Mouse (Mus musculus): ENCODE data around the gene Mgp.
"Not testable (repeated sequence)": the region's sequence is repeated elsewhere in the genome, so short reads cannot be mapped to it uniquely, and the experiment has no call there.

The Mgp gene

DNA sequence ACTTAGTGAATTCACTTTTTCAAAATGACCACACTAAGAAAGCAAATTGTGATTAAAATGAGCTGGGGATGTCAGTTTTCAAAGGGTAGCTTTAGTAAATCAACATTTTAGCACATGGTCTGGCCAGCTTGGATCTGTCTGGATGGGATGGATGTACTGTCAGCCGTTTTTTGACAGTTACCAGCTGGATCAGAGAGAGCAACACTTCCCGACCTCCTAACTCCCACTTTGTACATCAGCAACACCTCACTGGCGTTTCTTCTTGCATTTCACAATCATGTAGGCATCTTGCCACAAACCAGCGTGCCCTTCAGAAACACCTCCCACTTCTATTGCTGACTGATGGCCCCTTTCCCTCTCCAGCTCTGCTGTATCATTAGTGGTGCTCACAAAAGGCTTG is 22.6 kb upstream of the Mgp start:
- no peak for DNase-seq (ENCODE audit: extremely low spot score)

DNA sequence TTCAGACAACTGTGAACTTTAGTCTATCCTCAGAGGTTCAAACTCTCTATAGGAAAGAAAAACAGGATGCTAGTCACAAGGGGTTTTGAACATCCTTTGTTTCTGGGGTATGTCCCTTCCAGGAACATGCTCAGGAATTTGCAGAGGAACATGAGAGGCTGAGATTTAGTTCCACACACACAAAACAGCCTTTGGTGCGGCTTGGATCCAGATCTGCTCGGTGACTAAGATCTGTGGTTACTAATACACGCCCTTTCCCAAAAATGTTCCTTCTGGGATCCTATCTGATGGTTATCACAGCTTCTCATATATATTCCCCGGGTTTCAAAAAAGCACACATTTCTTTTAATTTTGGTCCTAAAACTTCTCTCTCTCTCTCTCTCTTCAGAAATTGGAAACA is 22.2 kb upstream of the Mgp start:
- no peak for DNase-seq (ENCODE audit: extremely low spot score)

DNA sequence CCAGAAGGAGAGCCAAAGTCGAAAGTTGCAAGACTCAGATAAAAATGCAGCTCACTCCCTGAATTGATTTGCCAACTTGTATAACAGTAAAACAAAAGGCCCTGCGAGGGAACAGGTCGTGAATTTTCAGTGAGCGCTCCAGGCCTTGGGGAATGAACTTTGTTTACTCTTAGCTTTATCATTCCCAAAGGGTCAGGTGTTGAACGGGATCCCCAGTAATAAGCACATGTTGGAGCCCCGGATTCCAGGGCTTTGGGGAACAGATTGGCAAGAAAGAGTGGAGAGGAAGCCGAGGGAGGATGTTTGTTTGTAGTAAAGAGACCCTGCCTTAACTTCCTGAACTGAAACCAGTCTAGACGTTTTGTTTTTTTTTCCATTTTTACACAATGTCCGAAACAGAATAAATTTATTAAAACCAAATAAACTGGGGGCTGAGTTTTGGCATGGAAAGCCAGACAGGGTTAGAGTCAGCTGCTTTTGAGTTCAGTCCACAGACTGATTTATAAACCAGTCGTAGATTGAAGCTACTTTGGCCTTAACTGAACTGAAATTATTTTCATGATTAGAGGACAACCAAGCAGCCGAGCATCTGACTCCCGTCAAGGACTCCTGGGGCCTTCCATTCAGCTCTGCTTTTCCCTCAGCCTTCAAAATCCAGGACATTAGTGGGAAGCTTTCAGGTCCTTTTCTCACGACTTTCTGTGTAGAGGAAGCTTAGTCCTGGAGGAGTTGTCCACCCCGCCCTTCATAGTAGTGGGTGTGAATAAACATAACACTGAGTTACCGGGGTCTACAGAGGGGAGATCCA is 19.1 kb upstream of the Mgp start:
- DNase-seq (ENCODE audit: extremely low spot score): no peak

DNA sequence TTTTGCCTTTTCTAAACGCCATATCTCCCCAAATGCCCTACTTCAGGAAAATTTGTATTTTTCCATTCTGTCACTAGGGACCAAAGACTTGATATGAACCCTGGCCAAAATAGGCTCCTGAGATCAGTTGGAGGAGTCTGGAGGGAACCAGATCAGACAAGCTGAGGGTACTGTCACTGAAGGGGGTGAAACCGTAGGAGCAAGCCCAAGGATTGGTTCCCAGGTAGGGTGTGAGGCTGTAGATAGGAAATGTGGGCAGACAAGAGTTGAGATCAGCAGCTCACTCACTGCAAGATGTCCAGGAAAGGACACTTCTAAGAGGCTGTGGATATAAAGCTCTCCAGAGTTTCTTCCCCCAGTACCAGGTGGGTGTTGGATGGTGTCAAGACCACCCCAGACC is 16.4 kb upstream of the Mgp start:
- no peak for DNase-seq (ENCODE audit: extremely low spot score)

DNA sequence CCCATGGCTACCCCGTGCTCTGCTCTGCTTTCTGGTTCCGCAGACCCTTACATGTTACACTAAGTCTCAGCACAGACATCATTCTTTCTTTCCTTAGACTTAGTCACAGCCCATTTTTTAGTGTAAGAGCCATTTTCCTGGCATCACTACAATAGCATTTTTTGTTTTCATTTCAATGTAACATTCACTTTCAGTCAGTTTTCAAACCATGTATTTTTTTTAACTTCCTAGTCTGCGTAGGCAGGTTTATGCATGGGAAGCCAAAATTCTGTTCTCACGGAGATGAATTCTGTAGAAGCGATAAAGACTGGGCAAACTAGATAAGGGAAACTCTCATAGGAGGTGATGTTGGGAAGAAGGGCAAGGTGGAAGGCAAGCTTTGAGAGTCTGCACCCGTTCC is 13.9 kb upstream of the Mgp start:
- no peak for DNase-seq (ENCODE audit: extremely low spot score)

DNA sequence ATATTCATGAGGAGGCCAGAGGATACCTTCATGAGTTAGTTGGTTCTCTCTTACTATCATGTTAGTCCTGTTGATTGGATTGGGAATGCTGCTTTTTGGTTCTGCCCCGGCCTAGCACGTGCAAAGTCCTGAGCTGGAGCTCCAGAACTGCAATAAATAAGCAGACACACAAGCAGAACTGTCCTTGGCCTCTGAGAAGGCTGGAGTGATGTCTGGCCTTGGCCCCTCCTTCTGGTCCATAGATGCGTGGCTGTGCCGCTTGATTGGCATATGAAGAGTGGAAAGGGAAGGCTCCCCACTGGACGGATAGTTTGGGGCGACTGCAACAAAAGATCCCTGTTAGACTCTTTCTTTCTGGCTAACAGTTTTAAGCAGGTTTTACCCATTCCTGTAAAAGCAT is 13.4 kb upstream of the Mgp start:
- no peak for DNase-seq (ENCODE audit: extremely low spot score)

DNA sequence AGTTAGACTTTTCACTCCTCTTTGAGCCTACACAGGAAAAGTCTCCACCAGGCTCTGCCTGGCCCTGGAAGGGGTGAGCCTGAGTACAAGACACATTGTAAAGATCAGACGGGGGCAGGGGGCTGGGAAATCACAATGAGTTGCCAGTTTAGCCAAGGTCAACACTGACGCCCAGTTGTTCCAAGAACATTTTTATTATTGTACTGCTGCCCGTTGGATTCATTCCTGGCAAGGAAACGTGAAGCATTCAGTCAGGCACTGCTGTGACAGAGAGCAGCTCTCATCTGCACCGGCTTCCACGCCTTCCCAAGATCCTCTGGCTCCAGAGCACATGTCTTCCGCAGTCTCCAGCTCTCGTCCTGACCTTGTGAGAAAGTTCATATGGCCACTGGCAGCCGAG is 12.2 kb upstream of the Mgp start:
- DNase-seq (ENCODE audit: extremely low spot score): no peak

DNA sequence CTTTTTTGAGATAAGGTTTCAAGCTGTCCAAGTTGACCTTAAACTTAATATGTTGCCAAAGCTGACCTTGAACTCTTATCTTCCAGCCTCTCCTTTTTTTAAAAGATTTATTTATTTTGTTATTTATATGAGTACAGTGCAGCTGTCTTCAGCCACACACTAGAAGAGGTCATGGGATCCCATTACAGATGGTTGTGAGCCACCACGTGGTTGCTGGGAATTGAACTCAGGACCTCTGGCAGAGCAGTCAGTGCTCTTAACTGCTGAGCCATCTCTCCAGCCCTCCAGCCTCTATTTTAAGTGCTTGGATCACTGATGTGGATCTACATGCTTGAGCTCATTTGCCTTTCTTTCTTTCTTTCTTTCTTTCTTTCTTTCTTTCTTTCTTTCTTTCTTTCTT is 9.1 kb upstream of the Mgp start:
- not testable (repeated sequence) for DNase-seq (ENCODE audit: extremely low spot score)

DNA sequence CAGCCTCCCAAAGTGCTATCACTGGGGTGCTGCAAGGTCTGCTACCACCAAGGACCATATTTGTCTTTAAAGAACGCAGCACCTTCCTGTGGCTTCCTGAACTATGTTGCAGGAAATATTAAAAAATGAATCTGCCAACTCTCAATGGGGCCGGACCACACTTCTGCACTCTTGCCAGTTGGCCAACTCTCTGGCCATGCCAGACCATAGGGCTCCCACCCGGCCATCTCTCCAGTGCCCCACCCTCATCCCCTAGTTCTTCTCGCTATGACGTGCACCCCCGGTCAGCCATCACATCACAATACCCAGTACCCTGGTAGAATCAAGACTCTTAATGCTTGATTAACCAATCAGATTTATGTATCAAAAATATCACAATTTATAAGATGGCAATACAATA is 8.3 kb upstream of the Mgp start:
- DNase-seq (ENCODE audit: extremely low spot score): no peak

DNA sequence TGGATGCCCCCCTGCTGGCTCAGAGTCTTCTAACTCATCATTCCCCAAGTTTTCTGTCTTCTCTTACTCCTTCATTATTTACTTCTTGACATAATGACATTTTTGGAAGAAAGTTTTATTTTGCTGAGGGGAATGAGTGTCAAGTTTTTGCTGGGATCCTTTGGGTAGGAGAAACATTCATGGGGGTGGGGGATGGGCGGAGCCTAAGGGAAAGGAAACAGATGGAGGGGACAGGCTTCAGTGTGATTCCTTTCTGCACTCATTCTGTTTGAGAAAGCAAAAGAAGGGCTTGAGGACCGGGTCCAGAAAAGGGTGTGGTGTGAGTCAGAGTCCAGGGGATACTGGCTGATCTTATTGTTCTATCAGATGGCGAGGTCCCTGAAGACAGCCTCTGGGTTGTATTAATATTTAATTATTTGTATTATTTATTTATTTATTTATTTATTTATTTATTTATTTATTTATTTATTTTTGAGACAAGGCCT is 7.8 kb upstream of the Mgp start:
- DNase-seq (ENCODE audit: extremely low spot score): no peak

DNA sequence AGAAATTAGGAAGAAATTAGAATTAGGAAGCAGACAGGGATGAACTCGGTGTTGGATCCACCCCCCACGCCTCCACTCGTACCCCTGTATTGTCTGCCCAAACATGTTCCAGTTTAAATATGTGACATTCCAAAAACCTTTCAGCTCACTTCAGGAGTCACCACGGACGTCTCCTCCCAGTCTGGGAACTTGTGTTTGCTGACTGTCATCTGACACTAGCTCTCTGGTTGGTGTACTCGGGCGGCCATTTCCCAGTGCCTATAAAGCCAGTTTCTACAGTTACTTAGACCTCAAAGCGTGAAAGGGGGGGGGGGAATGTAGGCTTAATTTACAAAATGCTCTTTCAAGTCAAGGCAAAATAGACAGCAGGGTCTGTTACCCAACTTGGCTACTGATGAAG is 6.1 kb upstream of the Mgp start:
- DNase-seq (ENCODE audit: extremely low spot score): no peak

DNA sequence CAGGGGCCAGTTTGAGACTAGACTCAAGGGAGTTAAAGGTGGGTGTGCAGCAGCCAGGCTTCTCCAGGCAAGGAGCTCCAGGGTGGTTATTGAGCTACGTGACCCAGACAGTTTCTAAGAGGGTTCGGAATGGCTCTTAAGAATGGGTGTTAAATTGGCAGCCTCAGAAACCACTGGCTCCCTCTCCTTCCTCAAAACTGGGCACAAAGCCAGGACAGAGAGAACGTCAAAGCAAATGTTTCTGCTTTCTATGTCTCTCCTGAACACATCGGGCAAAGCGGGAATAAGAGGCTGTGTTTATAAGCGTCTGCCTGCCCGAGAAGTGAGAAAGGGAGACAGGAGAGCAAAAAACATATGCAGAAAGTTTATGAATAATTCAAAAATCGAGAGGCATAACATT is 1.0 kb downstream of the Mgp start:
- DNase-seq (ENCODE audit: extremely low spot score): no peak

DNA sequence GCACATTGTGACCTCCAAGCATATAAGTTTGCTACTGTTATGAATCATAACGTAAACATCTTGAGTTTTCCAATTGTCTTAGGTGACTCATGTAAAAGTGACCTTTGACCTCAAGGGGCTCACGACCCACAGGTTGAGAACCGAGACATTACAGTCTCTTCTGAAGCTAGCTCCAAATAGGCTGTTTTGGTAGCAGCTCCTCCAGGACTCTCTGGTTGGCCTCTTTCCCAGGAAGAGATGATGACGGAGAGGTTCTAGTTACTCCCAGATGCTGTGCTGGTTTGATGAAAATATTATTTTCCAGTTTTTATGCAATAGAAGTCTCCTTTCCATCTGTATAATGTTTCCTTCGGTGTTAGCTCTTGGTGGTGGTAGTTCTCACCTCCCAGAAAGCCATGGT is 6.7 kb downstream of the Mgp start:
- DNase-seq (ENCODE audit: extremely low spot score): no peak

DNA sequence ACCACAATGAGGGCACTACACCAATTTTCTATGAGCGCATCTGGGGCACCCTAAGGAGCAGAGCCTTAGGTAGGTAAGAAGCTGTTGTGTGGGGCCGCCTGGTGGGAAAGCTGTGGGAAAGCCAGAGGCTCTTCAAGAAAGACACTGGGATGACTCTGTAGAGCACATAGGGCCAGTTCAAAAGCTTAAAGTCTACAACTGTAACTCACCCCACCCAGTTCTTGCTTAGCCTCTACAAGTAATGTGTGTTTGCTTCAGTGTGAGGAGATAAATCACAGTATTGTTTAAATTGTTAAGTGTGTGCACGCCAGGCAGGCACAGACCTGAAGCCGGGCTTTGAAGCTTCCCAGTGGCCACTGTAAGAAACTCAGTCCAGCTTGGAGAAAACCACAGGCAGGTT is 9.5 kb downstream of the Mgp start:
- no peak for DNase-seq (ENCODE audit: extremely low spot score)

DNA sequence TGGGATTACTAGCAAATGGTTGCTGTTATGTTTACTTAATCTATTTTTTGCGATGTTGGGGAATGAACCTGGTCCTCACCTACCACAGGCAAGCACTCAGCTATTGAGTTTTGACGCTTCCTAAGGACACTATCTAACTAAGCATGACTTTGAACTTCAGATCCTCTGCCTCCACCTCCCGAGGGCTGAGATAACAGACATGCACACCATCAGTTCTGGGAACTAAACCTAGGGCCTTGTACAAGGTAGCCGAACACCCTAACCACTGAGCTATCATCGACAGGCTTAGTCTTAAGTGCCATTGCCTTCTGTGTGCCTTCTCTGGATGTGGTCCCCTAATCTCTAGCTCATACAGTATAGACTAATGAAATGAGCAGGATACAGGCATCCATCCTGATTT is 10.3 kb downstream of the Mgp start:
- DNase-seq (ENCODE audit: extremely low spot score): no peak

DNA sequence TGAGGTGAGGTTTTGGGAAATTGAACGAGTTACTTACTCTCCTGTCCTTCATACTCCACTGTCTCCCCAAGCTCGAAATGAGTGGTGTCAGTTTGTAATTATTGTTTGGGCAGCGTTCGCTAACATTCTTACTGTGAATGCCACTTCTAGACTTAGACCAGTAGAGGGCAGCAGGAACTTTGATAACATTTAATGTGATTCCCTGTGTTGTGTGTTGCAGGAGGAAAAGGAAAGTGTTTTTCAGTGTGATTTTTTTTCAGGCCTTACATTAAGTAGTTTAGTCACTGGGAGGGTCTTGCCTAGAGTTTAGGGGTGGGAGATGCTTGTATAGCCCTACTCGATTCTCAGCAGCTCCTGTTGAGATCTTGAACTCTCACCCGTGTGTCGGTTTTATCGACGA is 14.6 kb downstream of the Mgp start:
- DNase-seq (ENCODE audit: extremely low spot score): peak; percentile 51

DNA sequence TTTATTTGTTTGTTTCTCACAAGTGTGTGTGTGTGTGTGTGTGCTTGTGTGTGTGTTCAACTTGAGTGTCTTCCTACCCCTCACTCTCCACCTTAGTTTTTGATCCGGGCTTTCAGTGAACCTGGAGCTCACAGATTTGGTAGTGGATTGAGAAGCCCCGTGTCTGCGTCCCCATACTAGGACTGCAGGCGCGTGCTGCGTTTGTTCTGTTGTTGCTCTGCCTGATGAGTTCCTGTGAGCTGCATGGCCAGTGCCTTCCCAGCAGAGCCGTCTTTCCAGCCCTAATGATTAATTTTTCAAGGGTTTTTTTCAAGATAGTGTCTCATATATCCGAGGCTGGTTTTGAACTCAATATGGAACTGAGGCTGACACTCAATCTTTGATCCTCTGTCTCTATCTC is 17.2 kb downstream of the Mgp start:
- no peak for DNase-seq (ENCODE audit: extremely low spot score)

DNA sequence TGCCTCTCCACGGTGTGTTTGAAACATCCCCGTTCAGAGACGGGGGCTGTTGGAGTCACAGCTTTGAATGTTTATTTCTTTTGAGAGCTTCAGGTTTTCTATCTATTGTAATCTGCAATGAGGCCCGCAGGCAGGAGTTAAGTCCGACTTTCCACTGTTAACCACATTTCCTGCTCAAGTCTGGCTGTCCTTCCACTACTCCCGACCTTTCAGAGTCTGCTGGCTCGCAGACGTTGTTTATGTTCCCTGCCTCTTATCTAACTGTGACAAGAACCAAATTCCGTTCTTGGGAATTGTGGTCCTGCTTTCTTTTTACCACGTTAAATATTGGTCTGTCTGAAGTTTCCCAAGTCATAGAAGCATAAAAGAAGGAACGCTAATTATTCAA is 17.8 kb downstream of the Mgp start:
- DNase-seq (ENCODE audit: extremely low spot score): no peak

DNA sequence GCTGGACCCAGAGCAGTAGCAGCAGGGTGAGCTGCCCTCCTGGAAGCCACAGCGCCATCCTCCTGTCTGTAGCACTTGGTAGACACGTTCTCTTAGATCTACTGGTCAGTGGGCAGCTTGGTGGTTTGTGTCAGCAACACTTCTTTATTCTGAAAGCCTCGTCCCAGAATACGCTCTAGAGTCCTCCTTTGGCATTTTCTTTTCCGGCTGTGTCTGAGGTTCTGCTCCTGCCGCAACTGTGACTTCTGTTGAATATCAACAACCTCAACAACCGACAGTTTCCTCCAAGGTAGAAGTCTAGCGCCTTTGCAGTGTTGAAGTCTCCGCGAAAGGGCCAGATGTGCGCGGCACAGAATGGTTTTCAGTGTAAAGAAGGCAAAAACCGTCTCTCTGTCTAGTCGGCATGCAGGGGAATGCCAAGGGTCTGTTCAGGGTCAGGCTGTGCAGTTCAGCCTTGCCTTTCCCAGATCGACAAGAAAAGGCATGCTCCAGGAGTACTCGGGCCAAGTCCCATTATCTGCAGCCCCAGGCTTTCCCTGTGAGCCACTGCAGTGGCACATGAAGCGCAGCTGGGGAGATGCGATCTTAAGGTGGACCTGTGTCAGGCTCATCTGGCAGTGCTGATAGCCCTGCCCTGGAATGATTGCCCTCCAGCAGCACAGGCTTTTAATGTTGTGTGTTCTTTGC is 18.3 kb downstream of the Mgp start, which contains the start of gene Art4:
Gene Art4, minus strand, starts transcription at position 548 of the 687 bp plus-strand sequence.
- peak; percentile 35 for DNase-seq (ENCODE audit: extremely low spot score)

DNA sequence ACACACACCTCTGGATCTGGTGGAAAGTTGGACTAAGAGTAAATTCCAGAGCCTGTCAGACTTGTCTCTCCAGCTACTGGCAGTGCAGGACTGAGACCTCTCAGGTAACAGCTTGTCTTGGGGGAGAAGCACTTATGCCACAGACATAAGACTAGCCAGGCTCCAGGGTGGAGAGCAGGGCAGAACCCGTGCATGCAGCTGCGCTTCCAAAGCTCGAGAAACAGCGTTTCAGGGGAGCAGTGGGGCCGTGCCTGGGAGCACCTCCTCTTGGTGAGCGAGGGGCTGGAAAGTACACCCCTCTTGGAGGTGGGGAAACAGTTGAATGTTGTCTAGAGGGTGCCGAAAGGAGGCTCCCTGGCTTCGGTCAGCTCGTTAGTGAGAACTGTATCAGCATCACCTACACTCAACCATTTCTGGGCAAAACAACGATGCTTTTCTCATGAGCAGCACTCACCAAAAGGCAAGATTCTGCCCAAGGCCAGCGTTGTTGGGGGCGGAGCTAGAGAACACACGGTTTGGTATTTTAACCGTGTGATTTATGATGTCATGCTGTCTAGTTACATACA is 19.5 kb downstream of the Mgp start:
- DNase-seq (ENCODE audit: extremely low spot score): peak; percentile 7

DNA sequence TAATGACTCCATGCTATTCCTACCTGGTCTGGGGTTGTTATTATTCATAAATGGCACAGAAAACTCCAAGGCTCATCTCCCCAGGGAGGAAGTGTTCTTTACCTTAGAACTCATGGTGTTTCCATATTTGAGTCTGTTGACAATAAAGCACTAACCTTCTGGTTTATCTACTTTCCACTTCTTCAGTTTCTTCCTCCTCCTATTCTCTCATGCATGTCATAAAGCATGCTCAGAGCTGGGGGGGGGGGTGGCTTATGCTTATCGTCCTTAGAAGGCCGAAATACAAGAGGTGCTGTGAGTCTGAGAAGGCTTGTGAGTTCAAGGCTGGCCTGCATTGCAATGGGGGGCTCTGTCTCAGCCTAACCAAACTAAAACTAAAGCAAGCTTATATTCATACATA is 20.4 kb downstream of the Mgp start:
- DNase-seq (ENCODE audit: extremely low spot score): no peak

DNA sequence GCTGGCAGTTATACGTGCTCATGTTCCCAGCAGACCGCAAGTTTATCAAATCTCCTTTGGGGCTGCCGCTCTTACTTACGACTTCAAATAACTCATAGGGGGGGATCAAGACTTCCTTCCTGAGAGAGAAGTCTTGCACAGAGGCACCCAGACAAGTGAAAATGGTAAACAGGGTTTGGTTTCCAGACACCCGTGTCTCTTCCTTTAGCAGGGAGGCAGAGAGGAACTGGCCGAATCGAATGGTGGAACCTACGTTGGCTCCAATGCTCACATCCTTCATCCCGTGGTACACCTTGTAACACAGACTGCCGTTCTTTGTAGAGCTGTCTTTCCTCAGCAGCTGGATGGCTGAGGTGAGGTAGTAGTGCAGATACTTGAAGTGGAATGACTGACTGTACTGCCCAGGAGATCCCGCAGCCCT is 21.3 kb downstream of the Mgp start:
- no peak for DNase-seq (ENCODE audit: extremely low spot score)

DNA sequence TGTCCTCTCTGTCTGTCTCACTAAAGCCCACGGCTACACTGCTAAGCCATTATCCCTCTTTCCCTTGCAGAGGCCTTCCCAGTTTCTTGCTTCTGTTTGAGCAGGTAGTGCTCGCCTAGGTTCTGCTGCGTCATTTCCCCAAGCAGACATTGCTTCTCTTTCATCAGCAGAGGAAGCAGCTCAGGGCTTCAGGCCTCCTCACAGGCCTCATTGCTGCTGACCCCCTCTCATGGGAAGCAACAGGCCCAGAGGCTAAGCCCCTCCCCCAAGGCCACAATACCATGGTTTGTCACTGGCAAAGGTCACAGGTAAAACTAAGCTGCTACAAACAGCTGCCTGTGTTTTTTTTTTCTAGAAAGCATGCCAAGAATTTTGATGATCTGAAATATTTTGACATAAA is 22.9 kb downstream of the Mgp start:
- DNase-seq (ENCODE audit: extremely low spot score): peak; percentile 28
